Comparison of ENCODE assay signal across 15 mouse cellular contexts in the genomic region with DNA sequence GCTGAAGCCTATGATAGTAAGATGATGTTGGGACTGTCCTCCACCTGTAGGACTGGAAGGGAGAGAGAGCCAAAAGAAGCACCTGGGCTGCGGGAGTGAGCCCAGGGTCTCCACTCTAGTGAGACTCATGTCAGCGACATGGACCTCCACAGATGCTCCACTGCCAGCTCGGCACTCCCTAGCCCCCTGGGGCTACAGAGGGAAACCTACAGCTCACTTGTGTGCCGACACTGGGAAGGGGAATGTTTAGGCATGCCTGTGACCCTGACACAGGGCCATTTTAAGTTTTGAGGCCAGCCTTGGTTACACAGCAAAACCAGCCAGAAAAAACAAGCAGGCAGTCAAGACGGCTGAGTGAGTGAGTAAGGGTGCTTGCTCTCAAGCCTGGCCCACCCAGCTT. TPM values are rescaled to one million over a fixed set of nuclear protein-coding genes. Genes with fewer than 3 reads are reported as not detected.
"Had no signal": no experiment of that assay in that cellular context is flagged by ENCODE, and none has a peak within 500 bp of the region (broad histone marks: within the 10 kb centered on the region; RNA-seq: fewer than 3 reads in every experiment).

No protein-coding gene starts in this region.

- H3K27ac ChIP-seq: neural tube, embryonic 15.5 days; stomach, embryonic 15.5 days; stomach, postnatal 0 days had no signal

- H3K9me3 ChIP-seq: neural tube, embryonic 15.5 days; stomach, embryonic 15.5 days had no signal

- H3K4me2 ChIP-seq: neural tube, embryonic 15.5 days; stomach, embryonic 15.5 days had no signal

- H3K27me3 ChIP-seq: neural tube, embryonic 15.5 days; stomach, embryonic 15.5 days had no signal

- H3K9ac ChIP-seq: neural tube, embryonic 15.5 days; stomach, embryonic 15.5 days had no signal

- H3K4me3 ChIP-seq: neural tube, embryonic 15.5 days; stomach, embryonic 15.5 days had no signal

- DNase-seq: right cerebral cortex, adult 18-20 months; right cerebral cortex, postnatal 25 days; right cerebral cortex, postnatal 4 days had no signal

RNA-seq across cellular contexts. Expression of gene Gm49318, which starts 3.9 kb away (rescaled TPM):
- polyA plus RNA-seq: neural tube, embryonic 14.5 days; neural tube, embryonic 15.5 days; small intestine, adult 2 months; spleen, adult 2 months; stomach, embryonic 14.5 days; stomach, embryonic 15.5 days; stomach, embryonic 16.5 days; stomach, postnatal 0 days; testis, adult 2 months; thymus, adult 2 months; thymus, postnatal 0 days; urinary bladder, adult 2 months had no signal

RNA-seq across cellular contexts. Expression of gene Elavl3, which starts 15.4 kb away (rescaled TPM):
- polyA plus RNA-seq: spleen, adult 2 months had no signal
